Mouse (Mus musculus): ENCODE results near the gene Klhdc9.
"Not testable (repeated sequence)": the region's sequence is repeated elsewhere in the genome, so short reads cannot be mapped to it uniquely, and the experiment has no call there.

Klhdc9 gene

DNA sequence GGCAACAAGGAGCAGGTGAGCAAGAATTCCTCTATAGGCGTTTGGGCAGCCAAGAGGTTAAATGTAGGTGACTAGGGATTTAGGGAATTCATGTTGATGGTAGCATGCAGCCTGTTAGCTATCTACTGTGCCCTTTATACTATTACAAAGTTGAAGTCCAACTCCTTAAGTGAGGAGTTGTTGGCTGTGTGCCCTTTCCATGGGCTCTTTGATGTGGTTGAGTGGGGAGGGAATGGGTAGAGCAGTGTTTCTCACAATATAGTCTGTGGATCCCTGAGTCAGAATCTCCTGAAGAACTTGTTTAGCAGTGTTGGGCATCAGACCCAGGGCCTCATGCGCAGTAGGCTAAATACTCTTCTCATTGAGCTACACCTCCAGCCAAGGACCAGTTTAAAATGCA, 3.8 kb downstream of the Klhdc9 start:
- no peak for DNase-seq (ENCODE audit: low read depth, low spot score)

DNA sequence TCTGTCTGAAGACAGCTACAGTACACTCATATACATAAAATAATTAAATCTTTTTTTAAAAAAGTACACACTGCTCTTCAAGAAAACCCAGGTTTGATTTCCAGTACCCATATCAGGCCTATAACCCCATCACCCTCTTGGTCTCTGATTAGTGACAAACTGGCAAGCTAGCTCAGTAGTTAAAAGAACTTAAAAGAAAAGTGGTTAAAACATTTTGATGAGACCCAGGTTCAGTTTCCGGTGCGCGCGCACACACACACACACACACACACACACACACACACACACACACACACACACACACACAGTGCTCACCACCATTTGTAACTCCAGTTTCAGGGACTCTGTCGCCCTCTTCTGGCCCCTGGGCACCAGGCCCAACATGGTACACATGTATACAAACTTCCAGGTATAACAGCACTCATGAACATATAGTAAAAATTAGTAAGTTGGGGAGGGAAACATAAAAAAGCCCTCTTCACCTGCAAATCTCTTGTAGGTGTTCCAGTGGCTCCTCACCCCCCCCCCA, 4.7 kb downstream of the Klhdc9 start:
- peak; percentile 92 for DNase-seq (ENCODE audit: low read depth, low spot score)

DNA sequence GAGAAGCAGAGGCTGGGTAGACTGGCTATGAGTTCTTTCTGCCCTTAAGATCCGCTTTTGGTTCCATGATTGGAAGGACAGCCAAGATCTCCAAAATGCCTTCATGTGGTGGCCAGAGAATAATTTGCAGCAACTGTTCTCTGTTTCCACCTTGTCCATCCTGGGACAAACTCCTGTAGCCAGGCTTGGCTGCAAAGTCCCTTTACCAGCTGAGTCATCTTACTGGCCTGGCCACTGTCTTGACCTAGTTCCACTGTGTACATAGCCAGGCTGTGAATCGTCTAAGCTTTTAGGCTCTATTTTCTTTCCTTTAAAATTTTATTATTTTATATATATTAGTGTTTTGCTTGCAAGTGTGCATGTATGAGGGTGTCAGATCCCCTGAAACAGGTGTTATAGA, 11.4 kb downstream of the Klhdc9 start:
- DNase-seq (ENCODE audit: low read depth, low spot score): no peak

DNA sequence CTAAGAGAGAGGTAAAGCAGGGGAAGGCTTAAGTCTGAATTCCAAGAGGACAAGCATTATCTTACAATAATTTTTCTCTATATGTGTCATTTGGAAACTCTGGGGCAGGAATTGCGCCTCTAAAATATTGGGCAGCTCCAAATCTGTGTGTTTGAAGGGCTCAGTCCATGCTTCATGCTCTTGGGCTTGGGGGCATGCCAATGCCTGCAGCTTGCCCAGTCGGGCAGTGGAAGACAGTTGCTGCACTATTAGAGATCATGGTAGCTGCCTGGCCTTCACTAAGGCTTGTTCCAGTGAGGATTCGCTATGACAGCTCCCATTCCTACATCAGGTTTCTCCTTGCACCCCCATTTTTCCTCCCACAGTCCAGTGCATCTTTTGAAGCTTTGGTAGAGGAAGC, 11.9 kb downstream of the Klhdc9 start:
- DNase-seq (ENCODE audit: low read depth, low spot score): no peak

DNA sequence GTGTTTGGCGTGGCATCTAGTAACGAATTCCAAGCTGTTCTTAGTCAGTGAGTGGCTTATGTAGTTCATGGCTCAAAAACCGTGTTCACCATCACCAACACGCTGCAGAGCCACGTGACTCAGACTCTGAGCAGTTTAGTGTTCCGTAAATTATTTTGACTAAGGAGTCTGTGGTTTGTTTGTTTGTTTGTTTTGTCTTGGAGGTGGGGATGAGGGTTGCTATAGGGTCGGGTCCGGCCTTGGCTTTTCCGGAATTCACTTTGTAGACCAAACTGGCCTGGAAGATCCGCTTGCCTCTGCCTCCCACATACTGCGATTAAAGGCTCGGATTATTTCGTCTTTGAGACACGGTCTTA, 14.5 kb downstream of the Klhdc9 start:
- DNase-seq (ENCODE audit: low read depth, low spot score): peak; percentile 41

DNA sequence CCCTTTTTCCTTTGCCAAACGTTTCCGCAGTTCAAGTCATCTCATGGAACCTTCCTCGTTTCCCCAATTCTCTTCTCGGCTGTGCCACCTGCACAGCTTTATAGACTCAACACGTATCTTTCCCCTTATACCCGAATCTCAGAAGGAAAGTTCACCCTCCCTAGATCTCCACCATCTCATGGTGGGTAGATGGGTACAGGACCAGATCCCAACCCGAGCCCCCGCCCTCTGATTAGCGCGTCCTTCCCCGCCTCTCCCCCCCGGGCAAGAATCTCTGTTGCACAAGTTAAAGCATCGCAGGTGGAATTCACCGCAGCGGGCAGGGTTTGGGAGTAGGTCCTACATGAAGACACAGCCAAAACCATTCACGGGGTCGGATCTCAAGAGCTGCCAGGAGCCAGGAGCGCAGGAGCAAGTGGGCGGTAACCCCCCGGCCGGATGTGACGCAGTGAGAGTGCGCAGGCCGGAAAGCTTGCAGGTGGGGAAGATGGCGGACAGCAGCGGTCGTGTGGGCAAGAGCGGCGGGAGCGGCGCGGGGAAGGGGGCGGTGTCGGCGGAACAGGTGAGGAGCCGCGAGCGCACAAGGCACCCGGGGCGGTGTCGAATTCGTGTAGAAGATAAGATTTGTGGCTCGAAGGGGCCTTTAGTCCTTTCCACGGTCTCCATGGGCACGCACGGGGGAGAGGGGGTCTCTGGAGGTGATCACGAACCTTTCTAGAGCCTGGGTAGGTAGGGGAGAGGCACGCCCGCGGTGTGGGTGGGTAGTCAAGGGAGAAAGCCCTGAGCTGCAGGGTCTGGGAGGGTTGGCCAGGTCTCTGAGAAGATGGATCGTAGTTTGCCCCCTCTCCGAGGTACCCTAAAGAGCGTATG, 15.1 kb downstream of the Klhdc9 start, which contains the start of the genes Nit1 and Pfdn2:
Gene Nit1, minus strand, starts transcription at position 422 of the 870 bp plus-strand sequence.
Gene Pfdn2, plus strand, starts transcription at position 446 of the 870 bp plus-strand sequence.
- peak; percentile 95 for DNase-seq (ENCODE audit: low read depth, low spot score)

DNA sequence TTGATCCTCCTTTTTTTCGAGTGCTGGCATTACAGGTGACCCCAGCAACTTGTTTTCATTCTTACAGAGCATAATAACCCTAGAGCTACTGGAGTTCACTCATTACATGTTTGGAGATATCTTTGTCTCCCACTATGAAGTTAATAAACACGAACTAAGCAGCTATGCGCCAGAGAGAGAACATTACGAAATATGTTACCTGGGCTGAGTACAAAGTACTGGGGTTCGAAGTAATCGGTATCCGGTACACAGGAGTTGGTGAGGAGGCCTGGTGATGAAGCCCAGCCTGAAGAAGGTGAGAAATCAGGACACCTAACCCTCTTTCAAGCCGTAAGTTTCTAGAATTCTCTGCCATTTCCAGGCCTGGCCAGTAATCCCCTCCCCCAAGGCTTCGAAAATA, 15.9 kb downstream of the Klhdc9 start:
- no peak for DNase-seq (ENCODE audit: low read depth, low spot score)

DNA sequence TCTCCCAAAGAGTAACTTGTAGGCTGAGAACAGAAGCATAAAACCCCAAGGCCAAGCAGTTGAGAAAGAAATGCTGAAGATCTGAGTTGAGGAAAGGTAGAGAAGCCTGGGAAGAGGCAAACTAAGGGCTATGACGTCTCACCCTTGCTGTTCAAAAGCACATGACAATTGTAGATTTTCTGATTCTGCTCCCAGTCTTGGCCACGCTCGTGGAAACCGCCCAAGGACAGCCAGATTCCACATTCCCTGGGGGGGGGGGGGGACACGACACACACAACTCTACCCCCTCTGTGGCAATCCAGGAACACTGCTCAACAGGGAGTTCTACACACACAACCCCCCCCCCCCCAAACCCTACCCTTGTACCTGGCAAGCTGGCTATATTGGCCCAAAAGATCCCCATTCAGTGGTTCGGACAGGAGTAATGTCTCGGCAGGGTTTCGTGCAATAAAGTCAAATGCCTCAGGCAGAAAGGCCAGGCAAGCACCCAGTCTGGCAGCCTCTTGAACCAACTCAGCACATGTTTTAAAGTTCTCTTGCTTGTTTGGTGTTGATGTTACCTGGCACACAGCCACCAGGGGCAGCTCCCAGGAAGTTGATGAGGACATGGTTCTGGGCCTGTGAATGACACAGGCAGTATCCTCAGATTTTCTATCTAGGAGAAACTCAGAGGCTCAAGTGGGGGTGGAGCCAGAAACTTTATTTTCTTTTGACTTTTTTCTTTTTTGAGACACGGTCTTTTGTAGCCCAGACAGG, 16.5 kb downstream of the Klhdc9 start:
- peak; percentile 42 for DNase-seq (ENCODE audit: low read depth, low spot score)

DNA sequence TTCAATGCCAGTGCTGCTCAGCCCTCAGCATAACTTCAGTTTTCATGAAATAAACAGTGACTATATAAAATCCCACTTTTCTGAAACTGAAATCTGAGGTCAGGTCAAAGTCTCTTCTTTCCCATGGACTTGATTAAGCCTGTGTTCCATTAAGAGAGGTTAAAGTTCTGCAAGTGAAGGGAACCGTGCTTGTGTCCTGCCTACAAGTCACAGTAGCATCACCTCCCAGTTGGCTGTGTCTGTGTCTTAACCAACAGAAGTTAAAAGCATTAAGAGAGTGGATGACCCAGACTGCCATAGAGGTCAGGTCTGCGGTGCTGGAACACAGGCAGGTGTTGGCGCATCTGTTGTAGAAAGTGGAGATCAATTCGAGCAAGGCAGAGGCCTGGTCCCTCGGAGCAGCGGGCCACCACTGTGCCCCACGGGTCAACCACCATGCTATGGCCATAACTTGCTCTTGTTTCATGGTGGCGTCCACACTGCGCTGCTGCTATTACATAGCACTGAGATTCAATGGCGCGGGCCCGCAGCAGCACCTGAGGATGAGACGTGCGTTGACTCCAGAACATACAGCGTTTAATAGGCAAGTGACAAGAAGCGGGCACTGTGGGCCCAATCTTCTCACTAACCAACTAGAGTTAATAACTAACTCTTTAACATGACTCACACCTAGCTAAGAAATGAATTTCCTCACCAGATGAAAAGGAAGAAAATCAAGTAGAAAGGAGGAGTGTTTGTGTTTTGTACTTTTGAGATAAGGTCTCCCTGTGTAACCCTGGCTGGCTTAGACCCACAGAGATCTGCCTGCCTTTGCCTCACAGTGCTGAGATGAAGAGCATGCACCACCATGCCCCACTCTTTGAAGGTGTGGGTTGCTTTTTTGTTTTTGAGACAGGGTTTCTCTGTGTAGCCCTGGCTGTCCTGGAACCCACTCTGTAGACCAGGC, 18.1 kb downstream of the Klhdc9 start:
- DNase-seq (ENCODE audit: low read depth, low spot score): no peak

DNA sequence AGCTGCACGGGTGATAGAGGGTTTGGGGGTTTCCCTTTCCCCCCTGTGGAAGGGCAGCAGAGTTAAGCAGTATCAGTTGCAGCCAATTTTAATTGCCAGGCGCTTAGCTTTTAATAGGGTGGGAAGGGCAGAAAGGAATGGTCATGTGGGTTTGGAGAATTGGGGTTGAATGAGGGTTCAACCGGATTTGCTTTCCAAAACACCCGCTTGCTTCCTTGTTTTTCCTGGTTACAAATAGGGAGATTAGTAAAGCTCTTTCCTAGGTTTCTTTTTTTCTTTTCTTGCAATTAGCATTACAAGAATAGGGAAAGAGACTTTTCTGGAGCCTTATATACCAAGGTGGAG, 30.4 kb downstream of the Klhdc9 start:
- DNase-seq (ENCODE audit: low read depth, low spot score): no peak

DNA sequence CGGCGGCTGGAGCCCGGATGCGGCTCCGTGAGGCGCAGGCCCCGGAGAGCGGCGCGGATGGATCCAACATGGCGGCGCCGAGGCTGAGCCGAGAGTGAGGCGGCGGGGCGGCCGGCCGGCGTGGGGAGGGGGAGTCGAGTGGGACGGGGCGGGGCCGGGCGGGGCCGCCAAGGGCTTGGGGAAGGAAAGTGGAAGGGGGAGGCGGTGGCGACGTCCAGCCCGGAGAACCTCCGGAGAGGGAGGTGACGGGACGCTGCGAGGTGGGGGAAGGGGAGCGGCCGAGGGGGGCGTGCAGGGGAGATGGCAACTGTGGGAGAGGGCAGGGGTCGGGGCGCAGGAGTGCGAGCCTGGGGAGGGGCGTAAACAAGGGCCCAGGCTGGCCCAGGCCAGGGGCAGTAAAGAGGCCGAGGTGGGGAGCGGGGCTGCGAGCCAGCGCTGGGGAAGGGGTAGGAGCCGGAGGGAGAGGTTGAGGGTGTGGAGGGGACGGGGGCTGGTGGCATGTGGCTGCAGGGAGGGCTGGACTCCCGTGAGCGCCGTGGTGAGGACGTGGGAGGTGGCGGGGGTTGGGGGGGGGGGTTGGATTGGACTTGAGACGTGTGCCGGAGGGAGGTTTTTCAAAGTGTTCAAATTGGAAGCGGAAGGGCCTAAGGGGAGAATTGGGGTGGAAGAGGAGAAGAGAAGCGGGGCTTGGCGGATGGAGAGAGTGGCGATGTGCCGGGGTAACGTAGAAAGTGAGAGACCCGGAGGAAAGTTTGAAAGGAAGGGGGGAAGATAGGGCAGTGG, 31.0 kb downstream of the Klhdc9 start:
- peak; percentile 45 for DNase-seq (ENCODE audit: low read depth, low spot score)

DNA sequence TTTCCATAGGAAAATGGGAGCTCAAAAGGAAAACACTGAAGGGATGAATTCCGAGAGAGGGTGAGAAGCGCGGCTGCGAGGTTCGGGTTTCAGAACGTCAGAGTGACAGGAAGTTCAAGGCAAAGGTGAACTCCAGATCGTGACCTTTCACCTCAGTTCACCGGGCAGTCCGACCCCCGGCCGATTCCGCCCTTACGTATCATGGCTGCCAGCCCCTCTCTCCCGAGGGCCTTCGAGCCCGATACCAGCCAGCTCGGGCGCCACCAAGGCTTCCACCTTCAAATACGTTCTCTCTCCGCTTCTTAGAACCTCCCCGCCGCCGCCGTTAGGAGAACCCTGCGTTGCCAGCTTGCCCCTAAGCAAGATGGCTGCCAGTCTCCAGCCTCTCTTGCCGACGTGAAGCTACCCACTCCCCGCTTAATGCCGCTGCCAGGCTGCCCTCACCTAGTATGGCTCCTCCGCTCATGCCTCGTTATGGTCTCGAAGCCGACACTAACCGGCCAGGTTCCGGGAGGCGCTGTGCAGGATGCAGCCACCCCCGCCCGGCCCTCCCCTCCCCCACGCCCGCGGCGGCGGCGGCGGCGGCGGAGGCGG, 31.7 kb downstream of the Klhdc9 start, which contains the start of gene Dedd:
Gene Dedd, plus strand, starts transcription at position 307 of the 594 bp plus-strand sequence.
- DNase-seq (ENCODE audit: low read depth, low spot score): peak; percentile 95

DNA sequence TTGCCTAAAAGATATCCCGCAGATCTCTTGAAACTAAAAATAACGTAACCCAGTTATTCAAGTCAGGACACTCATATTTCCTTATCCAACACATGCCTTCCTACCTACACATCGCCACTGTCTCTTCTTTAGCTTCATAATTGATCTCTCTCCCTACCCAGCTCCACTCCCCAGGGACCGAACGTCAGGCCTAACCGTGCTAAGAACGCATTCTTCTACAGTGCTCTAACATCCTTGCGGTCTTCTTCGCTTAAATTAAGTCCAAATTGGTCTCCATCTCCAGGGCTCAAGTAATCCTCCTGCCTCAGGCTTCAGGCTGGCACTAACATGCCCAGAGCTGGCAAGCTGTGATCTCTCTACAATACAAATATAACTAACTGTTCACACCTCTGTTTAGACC, 32.4 kb downstream of the Klhdc9 start:
- no peak for DNase-seq (ENCODE audit: low read depth, low spot score)

DNA sequence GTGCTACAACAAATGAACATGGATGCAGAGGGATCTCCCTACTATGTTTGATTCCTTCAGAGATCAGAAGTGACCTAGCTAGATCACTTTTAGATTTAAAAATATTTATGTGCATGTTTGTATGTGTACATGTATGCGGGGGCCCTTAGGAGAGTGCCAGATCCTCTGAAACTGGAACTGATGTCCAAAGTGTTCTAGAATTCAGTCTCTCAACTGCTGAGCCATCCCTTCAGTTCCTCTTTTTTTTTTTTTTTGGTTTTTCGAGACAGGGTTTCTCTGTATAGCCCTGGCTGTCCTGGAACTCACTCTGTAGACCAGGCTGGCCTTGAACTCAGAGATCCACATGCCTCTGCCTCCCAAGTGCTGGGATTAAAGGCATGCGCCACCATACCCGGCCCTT, 34.0 kb downstream of the Klhdc9 start:
- not testable (repeated sequence) for DNase-seq (ENCODE audit: low read depth, low spot score)

DNA sequence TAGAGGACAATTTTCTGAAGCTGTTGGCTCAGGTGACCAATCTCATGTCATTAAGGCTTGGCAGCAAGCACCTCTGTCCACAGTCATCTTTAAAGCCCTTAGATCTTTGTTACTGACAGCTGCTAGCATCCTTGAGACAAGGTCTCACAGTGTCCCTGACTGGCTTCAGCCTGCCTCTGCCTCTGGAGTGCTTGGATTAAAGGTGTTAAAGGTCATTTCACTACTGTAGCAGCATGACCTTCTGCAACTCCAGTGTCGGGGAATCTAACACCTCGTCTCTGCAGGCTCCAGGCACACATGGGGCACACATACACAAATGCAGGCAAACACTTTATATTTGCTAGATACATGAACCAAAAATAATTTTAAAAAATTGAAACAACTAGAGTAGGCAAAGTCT, 35.0 kb downstream of the Klhdc9 start:
- no peak for DNase-seq (ENCODE audit: low read depth, low spot score)

DNA sequence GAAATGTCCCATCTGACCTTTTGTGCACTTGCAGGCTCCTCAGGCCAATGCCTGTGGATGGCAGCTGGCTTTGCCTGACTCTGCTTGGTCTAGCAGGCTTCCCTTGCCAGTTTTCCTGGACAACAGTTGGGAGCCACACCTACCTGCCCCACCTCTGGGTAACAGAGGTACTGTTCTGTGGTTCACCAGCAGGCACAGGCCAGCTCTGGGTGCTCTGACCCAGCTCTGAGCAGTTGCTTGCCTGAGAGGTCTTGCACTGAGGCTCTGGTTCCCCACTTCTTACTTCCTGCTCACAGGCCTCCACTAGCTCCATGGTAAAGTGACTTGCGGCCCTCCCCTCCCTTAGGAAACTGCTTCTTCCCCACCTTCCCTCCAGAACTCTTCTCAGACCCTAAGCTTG, 38.6 kb downstream of the Klhdc9 start:
- DNase-seq (ENCODE audit: low read depth, low spot score): no peak

DNA sequence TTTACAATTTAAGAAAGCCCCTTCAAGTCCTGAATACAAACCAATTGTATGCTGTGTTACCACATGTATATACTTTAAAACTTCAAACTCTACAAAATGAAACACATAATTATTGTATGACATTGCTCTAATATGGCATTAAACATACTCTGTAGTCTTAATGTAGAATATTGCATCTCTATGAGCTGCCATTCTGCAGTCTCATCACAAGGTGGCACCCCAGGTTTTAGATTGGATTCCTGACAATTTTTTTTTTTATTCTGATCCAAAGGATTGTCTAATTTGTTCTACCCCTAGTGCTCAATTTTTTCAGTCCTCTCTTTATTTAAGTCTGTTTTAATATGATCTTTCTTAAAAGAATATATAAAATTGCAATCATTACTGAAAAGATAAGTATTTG, 39.2 kb downstream of the Klhdc9 start:
- peak; percentile 65 for DNase-seq (ENCODE audit: low read depth, low spot score)

DNA sequence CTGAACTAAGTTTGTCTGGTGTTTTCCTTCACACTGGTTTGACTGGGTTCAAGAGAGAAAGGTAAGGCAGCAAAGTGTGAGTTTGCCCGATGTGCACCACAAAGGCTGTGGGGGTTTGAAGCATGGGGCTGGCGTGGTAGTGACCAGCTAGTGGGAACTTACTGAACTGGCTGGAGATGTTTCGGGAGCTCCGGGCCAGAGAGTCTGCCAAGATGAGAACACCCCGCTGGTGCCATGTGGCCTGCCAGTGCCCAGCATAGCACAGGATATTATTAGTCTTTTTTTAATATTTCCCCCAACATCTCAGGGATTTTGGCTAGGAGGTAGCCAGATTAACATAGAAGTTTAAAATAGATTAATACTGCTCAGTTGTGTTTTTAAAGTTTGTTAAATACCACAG, 40.4 kb downstream of the Klhdc9 start:
- DNase-seq (ENCODE audit: low read depth, low spot score): no peak

DNA sequence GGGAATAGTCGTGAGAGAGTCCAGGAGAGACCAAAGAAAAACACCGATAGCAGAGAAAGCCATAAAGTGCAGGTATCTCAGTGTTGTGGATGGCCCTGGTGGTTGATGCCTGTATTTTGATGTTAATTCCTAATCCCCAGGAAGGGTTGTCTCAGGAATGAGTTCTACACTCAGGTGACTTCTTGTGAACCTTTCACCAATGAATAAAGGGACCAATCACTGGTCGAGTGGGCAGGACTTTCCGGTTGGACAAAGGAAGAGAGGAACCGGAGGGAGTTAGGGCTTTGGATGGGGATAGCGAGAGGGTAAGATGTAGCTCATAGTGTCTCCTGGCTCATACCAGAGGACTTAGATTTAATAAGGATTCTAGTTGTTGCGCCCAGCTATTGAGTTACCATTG, 40.9 kb downstream of the Klhdc9 start:
- no peak for DNase-seq (ENCODE audit: low read depth, low spot score)

DNA sequence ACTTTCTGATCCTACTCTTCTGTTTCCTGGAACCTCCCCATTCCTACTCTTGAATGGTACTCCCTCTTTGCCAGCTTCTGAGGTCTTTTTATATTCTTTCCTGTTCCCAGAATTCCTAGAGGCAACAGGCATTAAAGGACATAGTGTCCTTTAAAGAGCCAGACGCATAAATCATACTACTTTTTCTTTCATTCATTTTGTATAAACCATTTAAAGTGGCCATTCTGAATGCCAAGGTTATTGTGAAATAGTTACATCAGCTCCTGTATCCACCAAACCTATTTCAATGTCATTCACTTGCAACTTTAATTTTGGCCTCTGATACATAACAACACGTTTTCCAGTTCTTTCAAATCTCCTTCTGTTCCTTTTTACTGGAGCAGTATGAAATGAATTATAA, 51.3 kb downstream of the Klhdc9 start:
- DNase-seq (ENCODE audit: low read depth, low spot score): no peak
